Mouse (Mus musculus) liver, embryonic 16.5 days (tissue): ENCODE measurements around the gene 1520401A03Rik. TPM values are rescaled to one million over a fixed set of nuclear protein-coding genes. Genes with fewer than 3 reads are reported as not detected.
A peak's percentile ranks its signal among the peaks of the same experiment; 100 is the strongest.

ENCODE experiments used
- ATAC-seq: fragments of 200-750 bp; cut with Nextera tagmentation; 2 replicates; pipeline ENCODE4 v1.8.0; 2017; ENCODE audit warnings: low read depth, mild to moderate bottlenecking, moderate number of reproducible peaks, moderate library complexity
- H3K27ac ChIP-seq: fragments of 300-500 bp; sonication (generic); 2 replicates; pipeline ENCODE4 v1.5.1; 2014; ENCODE audit warnings: mild to moderate bottlenecking, low read length
- H3K27me3 ChIP-seq: fragments of 300-500 bp; sonication (generic); 2 replicates; pipeline ENCODE4 v1.6.1; 2014; ENCODE audit warnings: low read depth, low read length, mixed read lengths; ENCODE audit not compliant: control insufficient read depth, insufficient read depth
- H3K36me3 ChIP-seq: fragments of 300-500 bp; sonication (generic); 2 replicates; pipeline ENCODE4 v1.6.1; 2014; ENCODE audit warnings: mild to moderate bottlenecking; ENCODE audit not compliant: control insufficient read depth, insufficient read depth
- H3K4me1 ChIP-seq: fragments of 300-500 bp; sonication (generic); 2 replicates; pipeline ENCODE4 v1.6.1; 2014; ENCODE audit warnings: low read depth, low read length, mixed read lengths; ENCODE audit not compliant: control insufficient read depth
- H3K4me2 ChIP-seq: fragments of 300-500 bp; sonication (generic); 2 replicates; pipeline ENCODE4 v1.6.1; 2014; ENCODE audit warnings: low read depth, low read length, mixed read lengths
- H3K4me3 ChIP-seq: fragments of 300-500 bp; sonication (generic); 2 replicates; pipeline ENCODE4 v1.5.1; 2014; ENCODE audit warnings: low read depth, mild to moderate bottlenecking, low read length
- H3K9ac ChIP-seq: fragments of 300-500 bp; sonication (generic); 2 replicates; pipeline ENCODE4 v1.6.1; 2014; ENCODE audit warnings: low read depth, low read length
- H3K9me3 ChIP-seq: fragments of 300-500 bp; sonication (generic); replicated peaks from 2 replicates; pipeline ENCODE4 v1.6.1; 2016; ENCODE audit warnings: low read length; ENCODE audit not compliant: control insufficient read depth
- WGBS: fragments of 180-500 bp; shearing (Covaris S2); extraction: QIAGEN DNeasy Blood & Tissue Kit; methylation state at CpG from one replicate; pipeline ENCODE4 v1.1.7; 2014; ENCODE audit not compliant: insufficient replicate concordance; 5-methylcytosine and 5-hydroxymethylcytosine counted together
- polyA plus RNA-seq: library from polyadenylated mRNA; unstranded; fragments of >200 nt; fragmentation: Nextera tagmentation; extraction: Ambion mirVana; gene quantifications from 2 replicates; pipeline ENCODE4 v1.2.1, GENCODE M21; 2015

Gene 1520401A03Rik
- polyA plus RNA-seq, 1 experiment from 2014 or later = 0.04 TPM

- ATAC-seq = no peak
- Histone ChIP-seq H3K27ac (no peak overlapping the region), H3K36me3 (no peaks in the 10 kb centered on the region), H3K9ac (no peak overlapping the region), H3K9me3 (no peaks in the 10 kb centered on the region), H3K27me3 (peaks cover 41% of the 10 kb centered on the region), H3K4me3 (no peak overlapping the region), H3K4me1 (peaks cover 2% of the 10 kb centered on the region), H3K4me2 (no peak overlapping the region)
- WGBS = 30% methylated on average over 3 of the region's 3 CpGs
These were observed 26.8 kb downstream of the 1520401A03Rik start for GRCm38 (mm10) chr17:23695801-23696200.

GRCm38 (mm10) chr17:23694491-23694890, 28.1 kb downstream of the 1520401A03Rik start:
- H3K27ac ChIP-seq = no peak overlapping the region
- no peak for ATAC-seq
- H3K4me2 ChIP-seq = no peak overlapping the region
- 38% methylated on average over 1 of the region's 1 CpGs for WGBS
- no peaks in the 10 kb centered on the region for H3K36me3 ChIP-seq
- H3K9me3 ChIP-seq = no peaks in the 10 kb centered on the region
- no peak overlapping the region for H3K4me3 ChIP-seq
- peaks cover 2% of the 10 kb centered on the region for H3K4me1 ChIP-seq
- peaks cover 27% of the 10 kb centered on the region for H3K27me3 ChIP-seq
- no peak overlapping the region for H3K9ac ChIP-seq

DNA sequence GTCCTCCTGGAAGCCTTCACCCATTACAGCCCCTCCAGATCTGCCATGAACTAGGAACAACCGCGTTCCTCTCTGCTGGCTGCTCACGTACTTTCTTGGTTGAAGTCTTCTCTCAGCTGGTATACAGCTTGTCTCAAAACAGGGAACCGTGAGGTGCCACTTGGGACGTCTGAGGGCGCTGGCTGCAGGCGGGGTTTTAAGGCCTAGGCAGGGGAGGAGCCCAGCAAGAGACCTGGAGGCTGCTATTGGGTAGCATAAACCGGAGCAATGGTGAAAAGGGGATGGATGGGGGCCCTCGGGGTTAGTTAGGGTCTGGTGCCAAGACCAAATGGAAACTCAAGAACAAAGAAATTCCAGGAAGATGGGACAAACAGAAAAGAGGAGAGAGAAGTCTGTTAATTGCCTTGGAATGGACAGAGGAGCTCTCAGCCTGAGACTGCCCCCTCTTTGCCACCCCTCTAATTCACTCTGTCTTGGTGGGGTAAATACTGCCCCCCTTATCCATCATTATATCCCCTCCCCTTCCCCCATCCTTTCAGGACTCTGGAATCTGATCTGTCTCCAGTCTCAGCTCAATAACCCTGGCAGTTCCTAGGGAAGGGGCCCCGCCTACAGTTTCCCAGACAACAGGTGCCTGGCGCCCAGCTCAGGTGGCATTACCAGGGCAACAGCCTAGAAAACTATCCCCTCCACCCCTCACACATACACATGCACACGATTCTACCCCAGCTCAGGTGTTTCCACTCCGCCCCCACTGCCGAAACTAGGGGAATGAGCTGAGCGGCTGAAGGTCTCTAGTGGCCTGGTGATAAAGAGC, 38.5 kb downstream of the 1520401A03Rik start, which contains the start of gene Cldn9:
TSS of gene Cldn9 (minus strand) at position 171 of the 817 bp plus-strand sequence.
- no peak for ATAC-seq
- Histone ChIP-seq H3K4me3 (no peak within 1 kb of the TSS), H3K27ac (no peak within 1 kb of the TSS), H3K4me1 (peaks cover 4% of the 10 kb centered on the region; the same call in 1 of the 2 replicates), H3K9me3 (no peaks in the 10 kb centered on the region), H3K9ac (no peak within 1 kb of the TSS), H3K36me3 (no peaks in the 10 kb centered on the region), H3K27me3 (peaks cover 58% of the 10 kb centered on the region), H3K4me2 (no peak within 1 kb of the TSS)
- WGBS = 22% methylated on average over 15 of the region's 15 CpGs

DNA sequence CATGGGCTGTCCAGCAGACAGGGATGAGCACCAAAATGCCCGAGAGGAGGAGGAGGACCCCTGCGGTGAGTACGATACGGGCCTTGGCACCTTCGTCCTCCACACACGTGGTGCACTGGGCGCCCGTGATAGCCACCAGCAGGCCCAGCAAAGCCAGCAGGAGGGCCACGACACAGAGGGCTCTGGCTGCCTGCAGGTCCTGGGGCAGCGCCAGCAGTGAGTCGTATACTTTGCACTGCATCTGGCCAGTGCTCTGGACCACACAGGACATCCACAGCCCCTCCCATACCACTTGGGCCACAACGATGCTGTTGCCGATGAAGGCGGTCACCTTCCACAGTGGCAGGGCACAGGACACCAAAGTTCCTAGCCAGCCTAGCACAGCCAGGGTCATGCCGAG, 39.4 kb downstream of the 1520401A03Rik start:
- no peak for ATAC-seq

GRCm38 (mm10) chr17:23682530-23682929, 40.1 kb downstream of the 1520401A03Rik start:
- Histone ChIP-seq H3K9me3 (no peaks in the 10 kb centered on the region), H3K27ac (no peak overlapping the region), H3K4me1 (peaks cover 4% of the 10 kb centered on the region), H3K9ac (no peak overlapping the region), H3K4me2 (no peak overlapping the region), H3K27me3 (peaks cover 73% of the 10 kb centered on the region), H3K4me3 (no peak overlapping the region), H3K36me3 (no peaks in the 10 kb centered on the region)
- no peak for ATAC-seq
- 50% methylated on average over 3 of the region's 3 CpGs for WGBS

More for the DNA sequence above, 39.4 kb downstream of the 1520401A03Rik start:
- no peak overlapping the region for H3K4me3 ChIP-seq
- H3K36me3 ChIP-seq = no peaks in the 10 kb centered on the region
- H3K9ac ChIP-seq = no peak overlapping the region
- no peaks in the 10 kb centered on the region for H3K9me3 ChIP-seq
- peaks cover 4% of the 10 kb centered on the region; the same call in 1 of the 2 replicates for H3K4me1 ChIP-seq
- no peak overlapping the region for H3K4me2 ChIP-seq
- 26% methylated on average over 15 of the region's 15 CpGs for WGBS
- H3K27me3 ChIP-seq = peaks cover 66% of the 10 kb centered on the region
- H3K27ac ChIP-seq = no peak overlapping the region

DNA sequence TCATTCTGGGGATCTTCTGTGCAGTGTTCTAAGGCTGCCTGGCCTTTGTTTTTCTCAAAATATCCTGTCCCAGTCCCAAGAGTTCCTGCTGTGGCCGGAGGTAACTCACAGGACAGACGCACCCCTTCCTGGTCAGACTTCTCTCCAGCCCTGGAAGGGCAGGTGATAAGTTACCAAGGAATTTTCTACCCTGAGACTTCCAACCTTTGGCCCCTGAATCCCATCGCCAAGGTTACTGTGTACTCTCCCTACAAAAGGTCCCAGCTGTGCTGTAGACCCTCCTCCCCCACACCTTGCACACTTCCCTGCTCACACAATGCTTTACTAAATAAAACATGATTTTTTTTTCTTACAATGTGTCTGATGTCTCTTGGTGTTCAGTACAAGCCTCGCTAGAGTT, 40.5 kb downstream of the 1520401A03Rik start:
- Histone ChIP-seq H3K27ac (no peak overlapping the region), H3K27me3 (peaks cover 78% of the 10 kb centered on the region), H3K9ac (no peak overlapping the region), H3K36me3 (no peaks in the 10 kb centered on the region), H3K9me3 (no peaks in the 10 kb centered on the region), H3K4me3 (no peak overlapping the region), H3K4me1 (peaks cover 4% of the 10 kb centered on the region), H3K4me2 (no peak overlapping the region)
- no peak for ATAC-seq
- 36% methylated on average over 4 of the region's 4 CpGs for WGBS

- H3K36me3 ChIP-seq = no peaks in the 10 kb centered on the region
- no peak overlapping the region for H3K27ac ChIP-seq
- no peak overlapping the region for H3K4me2 ChIP-seq
- no peaks in the 10 kb centered on the region for H3K9me3 ChIP-seq
- peaks cover 88% of the 10 kb centered on the region for H3K27me3 ChIP-seq
- peaks cover 13% of the 10 kb centered on the region for H3K4me1 ChIP-seq
- no peak overlapping the region for H3K9ac ChIP-seq
- WGBS = 49% methylated on average over 10 of the region's 10 CpGs
- ATAC-seq = no peak
- H3K4me3 ChIP-seq = no peak overlapping the region
These were observed 41.5 kb downstream of the 1520401A03Rik start for GRCm38 (mm10) chr17:23681086-23681485.

GRCm38 (mm10) chr17:23680336-23680735, 42.2 kb downstream of the 1520401A03Rik start:
- 43% methylated on average over 9 of the region's 9 CpGs for WGBS
- Histone ChIP-seq H3K4me1 (peaks cover 19% of the 10 kb centered on the region), H3K9me3 (no peaks in the 10 kb centered on the region), H3K27me3 (peaks cover 95% of the 10 kb centered on the region), H3K4me2 (no peak overlapping the region), H3K27ac (no peak overlapping the region), H3K36me3 (no peaks in the 10 kb centered on the region), H3K9ac (no peak overlapping the region), H3K4me3 (no peak overlapping the region)
- no peak for ATAC-seq

DNA sequence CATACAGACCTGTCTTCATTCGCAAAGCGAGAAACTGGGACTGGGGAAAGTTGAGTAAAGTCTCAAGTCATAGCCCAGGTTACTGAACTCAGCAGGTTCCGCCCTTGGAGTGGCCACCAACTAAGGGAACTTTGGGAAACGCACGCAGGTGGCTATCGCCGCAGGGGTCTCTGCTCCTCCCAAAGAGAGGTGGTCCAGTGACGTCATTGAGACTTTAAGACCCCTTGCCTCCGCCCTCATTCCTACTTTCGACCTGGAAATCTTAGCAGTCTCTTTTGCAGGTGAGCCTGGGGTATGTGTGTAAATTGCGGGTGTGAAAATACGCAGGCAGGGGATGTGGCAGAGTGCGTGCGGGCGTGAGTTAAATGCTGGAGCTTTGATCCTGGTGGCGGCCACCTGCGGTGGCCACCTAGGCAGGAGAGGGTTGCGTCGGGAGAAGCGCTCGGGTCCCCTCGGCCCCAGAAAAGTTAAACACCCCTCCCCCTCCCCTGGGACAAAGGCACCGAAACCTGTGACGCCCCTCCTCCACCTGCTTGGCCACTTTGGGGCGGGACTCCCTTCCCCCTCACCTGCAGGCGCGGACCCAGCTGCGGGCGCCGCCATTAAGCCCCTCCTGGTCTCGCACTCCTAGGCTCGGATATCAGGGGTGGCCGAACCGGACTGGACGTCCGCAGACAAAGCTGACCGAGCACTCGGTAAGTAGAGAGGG, 43.3 kb downstream of the 1520401A03Rik start, which contains the start of gene Cldn6:
TSS of gene Cldn6 (plus strand) at position 123 of the 709 bp plus-strand sequence.
- H3K4me2 ChIP-seq = peak within 1 kb of the TSS; percentile 30; the same call in 1 of the 2 replicates

More for the DNA sequence above, 43.3 kb downstream of the 1520401A03Rik start, which contains the start of gene Cldn6:
- Histone ChIP-seq H3K4me3 (peak within 1 kb of the TSS; percentile 17), H3K9me3 (no peaks in the 10 kb centered on the region), H3K36me3 (no peaks in the 10 kb centered on the region), H3K27ac (no peak within 1 kb of the TSS), H3K27me3 (peaks cover 89% of the 10 kb centered on the region), H3K4me1 (peaks cover 19% of the 10 kb centered on the region), H3K9ac (no peak within 1 kb of the TSS)
- 6% methylated on average over 32 of the region's 38 CpGs for WGBS
- no peak for ATAC-seq
